Mouse (Mus musculus) left cerebral cortex, adult 8-10 months (tissue): ENCODE results near the gene Marco. TPM values are rescaled to one million over a fixed set of nuclear protein-coding genes. Genes with fewer than 3 reads are reported as not detected.
A peak's percentile ranks its signal among the peaks of the same experiment; 100 is the strongest.

Source experiments
- DNase-seq, 2 experiments: peaks; one replicate each; pipeline ENCODE4 v3.0.0; 2022; ENCODE audit warnings: low spot score in 2 of 2
- total RNA-seq, 4 experiments: library from RNA; stranded (reverse); gene quantifications; 2 replicates each; pipeline ENCODE4 v1.2.4; 2022

Gene Marco
- not detected for total RNA-seq

GRCm38 (mm10) chr1:120504924-120505323 is at the start of gene Marco:
Gene Marco, minus strand, starts transcription at chr1:120505024.
- no peak for DNase-seq

GRCm38 (mm10) chr1:120539506-120540029 is 34.7 kb upstream of the Marco start:
- no peak for DNase-seq

- no peak for DNase-seq
Measured at GRCm38 (mm10) chr1:120536998-120537397, 32.2 kb upstream of the Marco start.

- DNase-seq = no peak
Measured at GRCm38 (mm10) chr1:120535919-120536318, 31.1 kb upstream of the Marco start.

- no peak for DNase-seq
Measured at GRCm38 (mm10) chr1:120532321-120532916, 27.6 kb upstream of the Marco start.

- DNase-seq = no peak
Measured at GRCm38 (mm10) chr1:120531770-120532169, 26.9 kb upstream of the Marco start.

- no peak for DNase-seq
Measured at GRCm38 (mm10) chr1:120529881-120530280, 25.1 kb upstream of the Marco start.

- DNase-seq = no peak
Measured at GRCm38 (mm10) chr1:120517618-120518017, 12.8 kb upstream of the Marco start.

GRCm38 (mm10) chr1:120510311-120510710 is 5.5 kb upstream of the Marco start:
- DNase-seq = no peak

- no peak for DNase-seq
Measured at GRCm38 (mm10) chr1:120508976-120509375, 4.2 kb upstream of the Marco start.

GRCm38 (mm10) chr1:120504046-120504710 is 646 bp downstream of the Marco start:
- DNase-seq = no peak

GRCm38 (mm10) chr1:120501496-120501895 is 3.3 kb downstream of the Marco start:
- DNase-seq = no peak

GRCm38 (mm10) chr1:120498036-120498435 is 6.8 kb downstream of the Marco start:
- no peak for DNase-seq

- no peak for DNase-seq
Measured at GRCm38 (mm10) chr1:120480937-120481336, 23.9 kb downstream of the Marco start.

GRCm38 (mm10) chr1:120474825-120475224 is 30.0 kb downstream of the Marco start:
- DNase-seq = no peak

- DNase-seq = peak; percentile 5 to 8
Measured at GRCm38 (mm10) chr1:120468891-120469290, 35.9 kb downstream of the Marco start.

GRCm38 (mm10) chr1:120467323-120467722 is 37.5 kb downstream of the Marco start:
- DNase-seq = no peak

- DNase-seq = no peak
Measured at GRCm38 (mm10) chr1:120466751-120467150, 38.1 kb downstream of the Marco start.

GRCm38 (mm10) chr1:120459032-120459431 is 45.8 kb downstream of the Marco start:
- DNase-seq = no peak

GRCm38 (mm10) chr1:120458524-120458923 is 46.3 kb downstream of the Marco start:
- DNase-seq = no peak

- no peak for DNase-seq
Measured at GRCm38 (mm10) chr1:120451486-120452270, 53.1 kb downstream of the Marco start.

- no peak for DNase-seq
Measured at GRCm38 (mm10) chr1:120449662-120450061, 55.2 kb downstream of the Marco start.
